Mouse (Mus musculus) small intestine, adult 2 months (tissue): ENCODE results near the gene Mlf1.

Experiments used
- CTCF ChIP-seq: fragments of 200-500 bp; IDR thresholded peaks from 2 replicates; pipeline ENCODE4 v1.5.1; 2012; ENCODE audit warnings: low read depth, mild to moderate bottlenecking, control low read depth, inconsistent platforms, low read length, moderate library complexity, mixed read lengths; ENCODE audit not compliant: insufficient replicate concordance, insufficient read length; ENCODE audit errors: extremely low read depth
- POLR2A ChIP-seq: fragments of 200-500 bp; IDR thresholded peaks from 2 replicates; pipeline ENCODE4 v1.6.1; 2012; ENCODE audit warnings: low read depth, mild to moderate bottlenecking, control low read depth, inconsistent platforms, low read length, moderate library complexity

DNA sequence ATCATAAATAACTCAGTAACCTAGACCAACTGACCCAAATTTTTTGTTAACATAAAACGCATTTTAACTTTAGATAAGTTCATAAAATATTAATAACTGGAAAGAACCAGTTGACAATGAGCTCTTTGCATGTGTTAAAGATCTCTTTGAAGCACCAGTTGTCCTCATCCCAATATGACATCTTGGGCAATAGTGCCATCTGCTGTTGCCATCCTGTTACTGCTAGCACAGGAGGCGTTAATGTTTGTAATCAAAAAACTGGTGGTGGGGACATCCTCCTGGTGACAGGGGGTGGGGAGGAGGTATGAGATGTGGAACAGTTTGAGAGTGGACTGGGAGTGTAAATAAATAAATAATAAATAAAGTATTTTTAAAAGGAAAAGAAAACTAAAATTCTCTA lies 29.3 kb upstream of the Mlf1 start:
- TF ChIP-seq CTCF, result peak; percentile 23; the same call in 1 of the 2 replicates
- TF ChIP-seq POLR2A, result no peak
